Mouse (Mus musculus) gastrocnemius, adult 18-20 months (tissue): ENCODE data around the gene B230219D22Rik. TPM values are rescaled to one million over a fixed set of nuclear protein-coding genes. Genes with fewer than 3 reads are reported as not detected.

ENCODE experiments used
- DNase-seq: peaks from one replicate; pipeline ENCODE4 v3.0.0; 2021; ENCODE audit warnings: low spot score
- total RNA-seq, 2 experiments: library from RNA; stranded (reverse); gene quantifications; 2 replicates each; pipeline ENCODE4 v1.2.3; 2021

Gene B230219D22Rik
- total RNA-seq, 2 experiments from 2014 or later = 28.7 to 32.0 TPM

GRCm38 (mm10) chr13:55726598-55727119 is 33.7 kb downstream of the B230219D22Rik start:
- DNase-seq = no peak

DNA sequence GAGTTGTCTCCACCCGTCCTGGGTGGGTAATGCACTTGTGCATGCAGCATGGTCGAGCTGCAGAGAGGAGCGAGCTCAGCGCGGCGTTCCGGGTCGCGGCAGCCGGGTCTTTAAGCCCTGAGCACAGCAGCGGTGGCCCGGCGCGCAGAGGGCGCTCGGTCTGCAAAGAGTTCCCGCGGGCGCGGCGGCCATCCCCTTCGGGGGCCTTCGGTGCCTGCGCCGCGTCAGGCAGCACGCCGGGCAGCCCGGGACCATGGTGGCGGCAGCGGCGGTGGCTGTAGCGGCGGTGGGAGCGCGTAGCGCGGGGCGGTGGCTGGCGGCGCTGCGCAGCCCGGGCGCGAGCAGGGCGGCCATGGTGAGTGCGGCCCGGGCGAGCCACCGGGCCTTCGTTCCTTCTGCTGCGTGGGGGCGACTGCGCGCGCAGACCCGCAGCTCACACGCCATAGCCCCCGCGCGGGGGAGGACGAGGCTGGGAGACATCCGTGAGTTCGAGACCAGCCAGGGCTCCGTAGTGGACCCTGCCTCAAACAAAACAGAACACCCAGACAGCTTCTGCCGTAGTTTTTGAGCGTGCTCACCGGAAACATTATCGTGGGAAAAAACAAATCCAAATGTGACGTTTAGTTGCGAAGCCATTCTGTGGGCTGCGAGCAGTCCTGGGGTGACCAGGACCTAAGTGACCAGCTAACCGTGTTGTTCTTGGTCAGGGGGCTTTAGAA is 34.4 kb downstream of the B230219D22Rik start, which contains the start of gene Pcbd2:
Pcbd2 (plus strand) TSS at position 249 of the 719 bp plus-strand sequence.
- peak; percentile 82 for DNase-seq

DNA sequence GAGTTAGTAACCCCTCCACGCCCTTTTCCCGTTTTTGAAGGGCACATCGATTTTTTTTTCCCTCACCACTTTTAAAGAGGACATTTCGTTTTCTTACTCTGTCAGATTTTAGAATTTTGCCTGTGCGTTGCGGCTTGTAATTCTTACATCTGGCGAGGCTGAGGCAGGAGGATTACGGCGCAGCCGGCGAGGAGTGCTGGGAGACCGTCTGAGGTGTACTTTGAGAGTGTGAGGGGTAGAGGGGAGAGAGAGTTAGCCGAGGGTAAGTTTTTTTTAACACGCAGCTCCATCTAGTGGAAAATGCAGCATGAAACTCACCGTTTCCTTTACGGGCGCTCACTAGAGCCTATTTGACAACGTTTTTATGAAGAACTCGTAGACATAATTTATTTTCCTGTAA is 34.9 kb downstream of the B230219D22Rik start:
- DNase-seq = peak; percentile 70

DNA sequence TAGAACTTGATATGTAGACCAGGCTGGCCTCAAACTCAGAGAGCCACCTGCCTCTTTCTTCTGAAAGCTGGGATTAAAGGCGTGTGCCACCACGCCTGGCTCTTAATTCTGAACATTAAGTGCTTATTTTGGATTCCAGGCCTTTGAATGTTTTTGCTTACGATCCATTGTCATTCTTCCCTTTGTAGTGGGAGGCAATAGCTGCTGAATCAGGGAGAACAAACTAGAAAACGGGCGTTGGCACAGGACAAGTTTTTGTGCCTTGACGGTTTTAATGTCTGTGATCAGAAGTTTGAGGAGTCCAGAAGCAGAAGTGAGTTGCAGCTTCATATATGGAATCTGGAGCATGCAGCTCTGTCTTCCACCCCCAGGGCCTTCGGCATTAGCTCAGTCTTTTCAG is 37.8 kb downstream of the B230219D22Rik start:
- no peak for DNase-seq

- no peak for DNase-seq
These were observed 39.2 kb downstream of the B230219D22Rik start for GRCm38 (mm10) chr13:55732121-55732520.

- DNase-seq = no peak
These were observed 40.9 kb downstream of the B230219D22Rik start for GRCm38 (mm10) chr13:55733628-55734502.

DNA sequence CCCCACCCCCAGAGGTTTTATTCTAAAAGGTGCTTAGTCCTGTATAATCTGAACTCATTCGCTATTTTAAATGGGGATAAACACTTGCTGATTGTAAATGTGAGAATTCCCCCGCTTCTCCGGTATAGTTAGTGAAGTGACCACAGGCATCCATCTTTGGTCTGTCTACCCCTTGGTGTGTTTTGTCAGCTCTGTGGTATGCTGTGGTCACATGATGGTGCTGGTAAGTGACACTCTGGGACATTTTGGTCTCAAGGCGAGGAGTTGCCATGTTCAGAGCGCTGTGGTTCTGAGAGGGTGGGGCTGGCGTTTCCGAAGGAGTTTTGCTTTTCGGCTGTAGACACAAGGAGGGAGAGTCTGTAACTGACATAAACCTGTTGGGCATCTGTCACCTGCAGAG is 45.0 kb downstream of the B230219D22Rik start:
- DNase-seq = no peak

DNA sequence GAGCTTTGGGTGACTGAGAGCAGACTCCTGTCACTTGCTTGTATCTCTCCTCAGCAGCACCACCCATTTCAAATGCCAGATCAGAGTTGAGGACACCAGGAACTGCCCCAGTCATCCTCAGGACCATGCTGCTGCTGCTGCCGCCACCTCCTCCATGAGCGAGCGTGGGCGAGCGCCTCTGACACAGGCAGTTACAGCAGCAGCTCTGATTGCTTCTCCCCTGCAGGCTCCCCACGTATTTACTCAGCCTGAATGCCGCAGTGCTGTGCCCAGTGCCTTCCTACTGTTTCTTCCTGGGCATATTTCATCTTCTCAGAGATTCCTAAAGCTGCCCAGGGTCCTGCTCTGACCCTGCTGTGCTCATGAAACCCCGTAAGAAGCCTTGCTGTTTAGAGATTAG is 49.4 kb downstream of the B230219D22Rik start:
- no peak for DNase-seq

Other genes with a start within 250 kb of the B230219D22Rik start
- gene Grk6, start 248.1 kb upstream of the B230219D22Rik start, total RNA-seq = 10 to 100 TPM in 1 of 2 experiments, 1 to 10 TPM in 1; 8.6 to 10.4 TPM
- gene Prr7, start 228.9 kb upstream of the B230219D22Rik start, total RNA-seq = under 1 TPM in 1 of 2 experiments, not detected in 1; 0.21 TPM
- gene Dbn1, start 205.0 kb upstream of the B230219D22Rik start, total RNA-seq = 1 to 10 TPM; 4.0 to 6.2 TPM
- 100 to 1,000 TPM; 450 to 533 TPM for gene Pdlim7, start 179.4 kb upstream of the B230219D22Rik start, total RNA-seq
- gene Dok3, start 163.8 kb upstream of the B230219D22Rik start, total RNA-seq = 1 to 10 TPM in 1 of 2 experiments, under 1 TPM in 1; 0.93 to 1.0 TPM
- 10 to 100 TPM in 1 of 2 experiments, 1 to 10 TPM in 1; 9.1 to 12.0 TPM for gene Ddx41, start 156.5 kb upstream of the B230219D22Rik start, total RNA-seq
- gene Fam193b, start 122.0 kb upstream of the B230219D22Rik start, total RNA-seq = 10 to 100 TPM in 1 of 2 experiments, 1 to 10 TPM in 1; 9.6 to 10.1 TPM
- gene Tmed9, start 119.4 kb upstream of the B230219D22Rik start, total RNA-seq = 10 to 100 TPM; 46.0 to 59.5 TPM
- gene B4galt7, start 93.2 kb upstream of the B230219D22Rik start, total RNA-seq = 1 to 10 TPM; 4.7 to 6.8 TPM
- gene Caml, start 70.1 kb upstream of the B230219D22Rik start, total RNA-seq = 1 to 10 TPM; 8.1 to 9.2 TPM
- 10 to 100 TPM; 23.1 to 23.7 TPM for gene Ddx46, start 58.1 kb upstream of the B230219D22Rik start, total RNA-seq
- gene Txndc15, start 21.5 kb downstream of the B230219D22Rik start, total RNA-seq = 10 to 100 TPM; 31.6 to 32.9 TPM
- 10 to 100 TPM; 20.7 to 21.5 TPM for gene Pcbd2, start 34.2 kb downstream of the B230219D22Rik start, total RNA-seq
- gene Catsper3, start 91.4 kb downstream of the B230219D22Rik start, total RNA-seq = under 1 TPM in 1 of 2 experiments, not detected in 1; 0.34 TPM
- under 1 TPM; 0.21 TPM for gene Pitx1, start 143.1 kb downstream of the B230219D22Rik start, total RNA-seq